Mouse (Mus musculus) thymus, adult 2 months (tissue): Measurements from ENCODE around the gene Pdzd3.

Experiments
- CTCF ChIP-seq: fragments of 200-500 bp; IDR thresholded peaks from 2 replicates; pipeline ENCODE4 v1.5.1; 2012; ENCODE audit warnings: mild to moderate bottlenecking, control low read depth, low read length, moderate library complexity, borderline replicate concordance; ENCODE audit not compliant: control insufficient read depth, poor library complexity, insufficient read depth; ENCODE audit errors: extremely low read depth
- POLR2A ChIP-seq: fragments of 200-500 bp; IDR thresholded peaks from 2 replicates; pipeline ENCODE4 v1.6.1; 2012; ENCODE audit warnings: mild to moderate bottlenecking, low read length, control low read depth, moderate library complexity; ENCODE audit not compliant: control insufficient read depth, poor library complexity, insufficient read depth; ENCODE audit errors: extremely low read depth

GRCm38 (mm10) chr9:44268027-44268360 lies 16.7 kb upstream of the Pdzd3 start:
- peak; percentile 3; the same call in 1 of the 2 replicates for TF ChIP-seq POLR2A
- TF ChIP-seq CTCF: peak; percentile 91; the same call in 1 of the 2 replicates
